Mouse (Mus musculus): Measurements from ENCODE around the gene Gm11733. TPM values are rescaled to one million over a fixed set of nuclear protein-coding genes. Genes with fewer than 3 reads are reported as not detected.
"Not testable (repeated sequence)": the region's sequence is repeated elsewhere in the genome, so short reads cannot be mapped to it uniquely, and the experiment has no call there.

Gene Gm11733
- polyA plus RNA-seq, 1 experiment from 2014 or later, result 0.11 TPM

GRCm38 (mm10) chr11:117459148-117459547 lies 25.0 kb upstream of the Gm11733 start:
- H3K4me3 ChIP-seq (ENCODE audit: low read depth, low read length), result no peak overlapping the region
- H3K9me3 ChIP-seq (replicated peaks; ENCODE audit: control insufficient read depth, low read length), result no peaks in the 10 kb centered on the region
- peaks cover 18% of the 10 kb centered on the region for H3K4me1 ChIP-seq (ENCODE audit: control insufficient read depth, insufficient read depth, low read length)
- H3K36me3 ChIP-seq (ENCODE audit: control insufficient read depth, insufficient read depth, low read length), result no peaks in the 10 kb centered on the region
- H3K4me2 ChIP-seq (ENCODE audit: low read length), result no peak overlapping the region
- WGBS, result 1% methylated on average over 8 of the region's 8 CpGs
- H3K9ac ChIP-seq (ENCODE audit: low read length), result no peak overlapping the region
- DNase-seq (ENCODE audit: low spot score) (no peak), ATAC-seq (no peak)
- H3K27me3 ChIP-seq (replicated peaks; ENCODE audit: control insufficient read depth, insufficient read depth, low read length), result peaks cover 8% of the 10 kb centered on the region; the same call in 1 of the 2 replicates
- no peak overlapping the region for H3K27ac ChIP-seq (ENCODE audit: low read depth, low read length)

- H3K36me3 ChIP-seq (ENCODE audit: control insufficient read depth, insufficient read depth, low read length), result no peaks in the 10 kb centered on the region
- peak; percentile 75 for ATAC-seq
- no peak overlapping the region for H3K4me3 ChIP-seq (ENCODE audit: low read depth, low read length)
- WGBS, result 19% methylated on average over 16 of the region's 16 CpGs
- peak overlapping the region; percentile 55 for H3K9ac ChIP-seq (ENCODE audit: low read length)
- DNase-seq (ENCODE audit: low spot score), result peak; percentile 72
- peak overlapping the region; percentile 10; the same call in 1 of the 2 replicates for H3K4me2 ChIP-seq (ENCODE audit: low read length)
- H3K27ac ChIP-seq (ENCODE audit: low read depth, low read length), result peak overlapping the region; percentile 87
- H3K4me1 ChIP-seq (ENCODE audit: control insufficient read depth, insufficient read depth, low read length), result peaks cover 32% of the 10 kb centered on the region
- H3K27me3 ChIP-seq (replicated peaks; ENCODE audit: control insufficient read depth, insufficient read depth, low read length), result peaks cover 8% of the 10 kb centered on the region; the same call in 1 of the 2 replicates
- H3K9me3 ChIP-seq (replicated peaks; ENCODE audit: control insufficient read depth, low read length), result no peaks in the 10 kb centered on the region
Observed at GRCm38 (mm10) chr11:117462202-117462864, 21.8 kb upstream of the Gm11733 start.

GRCm38 (mm10) chr11:117463416-117463815 lies 20.8 kb upstream of the Gm11733 start:
- not testable (repeated sequence) for H3K9ac ChIP-seq (ENCODE audit: low read length); H3K4me3 ChIP-seq (ENCODE audit: low read depth, low read length); H3K27me3 ChIP-seq (replicated peaks; ENCODE audit: control insufficient read depth, insufficient read depth, low read length); ATAC-seq; H3K36me3 ChIP-seq (ENCODE audit: control insufficient read depth, insufficient read depth, low read length); H3K9me3 ChIP-seq (replicated peaks; ENCODE audit: control insufficient read depth, low read length); DNase-seq (ENCODE audit: low spot score); H3K4me2 ChIP-seq (ENCODE audit: low read length)
- Histone ChIP-seq H3K27ac (ENCODE audit: low read depth, low read length) (0 out of 2 replicates have a peak overlapping the region, but pooled peaks have one; percentile 87), H3K4me1 (ENCODE audit: control insufficient read depth, insufficient read depth, low read length) (peaks cover 35% of the 10 kb centered on the region)
- WGBS, result 69% methylated on average over 4 of the region's 4 CpGs

- peaks cover 51% of the 10 kb centered on the region for H3K4me1 ChIP-seq (ENCODE audit: control insufficient read depth, insufficient read depth, low read length)
- H3K4me3 ChIP-seq (ENCODE audit: low read depth, low read length), result no peak overlapping the region
- WGBS, result 23% methylated on average over 5 of the region's 5 CpGs
- DNase-seq (ENCODE audit: low spot score) (no peak), ATAC-seq (no peak)
- no peak overlapping the region for H3K4me2 ChIP-seq (ENCODE audit: low read length)
- no peaks in the 10 kb centered on the region for H3K9me3 ChIP-seq (replicated peaks; ENCODE audit: control insufficient read depth, low read length)
- H3K27ac ChIP-seq (ENCODE audit: low read depth, low read length), result peak overlapping the region; percentile 33
- no peak overlapping the region for H3K9ac ChIP-seq (ENCODE audit: low read length)
- H3K27me3 ChIP-seq (replicated peaks; ENCODE audit: control insufficient read depth, insufficient read depth, low read length), result no peaks in the 10 kb centered on the region
- H3K36me3 ChIP-seq (ENCODE audit: control insufficient read depth, insufficient read depth, low read length), result no peaks in the 10 kb centered on the region
Observed at GRCm38 (mm10) chr11:117466292-117466691, 17.9 kb upstream of the Gm11733 start.

GRCm38 (mm10) chr11:117466911-117467310 lies 17.3 kb upstream of the Gm11733 start:
- DNase-seq (ENCODE audit: low spot score) (no peak), ATAC-seq (no peak)
- WGBS, result 42% methylated on average over 7 of the region's 7 CpGs
- Histone ChIP-seq H3K9me3 (replicated peaks; ENCODE audit: control insufficient read depth, low read length) (no peaks in the 10 kb centered on the region), H3K27me3 (replicated peaks; ENCODE audit: control insufficient read depth, insufficient read depth, low read length) (no peaks in the 10 kb centered on the region), H3K27ac (ENCODE audit: low read depth, low read length) (no peak overlapping the region; the same call in 1 of the 2 replicates), H3K36me3 (ENCODE audit: control insufficient read depth, insufficient read depth, low read length) (no peaks in the 10 kb centered on the region), H3K9ac (ENCODE audit: low read length) (no peak overlapping the region), H3K4me2 (ENCODE audit: low read length) (no peak overlapping the region), H3K4me3 (ENCODE audit: low read depth, low read length) (no peak overlapping the region), H3K4me1 (ENCODE audit: control insufficient read depth, insufficient read depth, low read length) (peaks cover 54% of the 10 kb centered on the region)

- Histone ChIP-seq H3K4me1 (ENCODE audit: control insufficient read depth, insufficient read depth, low read length) (peaks cover 48% of the 10 kb centered on the region), H3K9me3 (replicated peaks; ENCODE audit: control insufficient read depth, low read length) (no peaks in the 10 kb centered on the region), H3K27ac (ENCODE audit: low read depth, low read length) (peak overlapping the region; percentile 84), H3K4me3 (ENCODE audit: low read depth, low read length) (no peak overlapping the region), H3K9ac (ENCODE audit: low read length) (no peak overlapping the region), H3K27me3 (replicated peaks; ENCODE audit: control insufficient read depth, insufficient read depth, low read length) (no peaks in the 10 kb centered on the region), H3K36me3 (ENCODE audit: control insufficient read depth, insufficient read depth, low read length) (no peaks in the 10 kb centered on the region), H3K4me2 (ENCODE audit: low read length) (no peak overlapping the region)
- no peak for ATAC-seq
- peak; percentile 30 for DNase-seq (ENCODE audit: low spot score)
- WGBS, result 52% methylated on average over 6 of the region's 6 CpGs
Observed at GRCm38 (mm10) chr11:117468585-117469363, 15.4 kb upstream of the Gm11733 start.

GRCm38 (mm10) chr11:117469724-117470123 lies 14.4 kb upstream of the Gm11733 start:
- no peaks in the 10 kb centered on the region for H3K9me3 ChIP-seq (replicated peaks; ENCODE audit: control insufficient read depth, low read length)
- peaks cover 48% of the 10 kb centered on the region for H3K4me1 ChIP-seq (ENCODE audit: control insufficient read depth, insufficient read depth, low read length)
- H3K4me2 ChIP-seq (ENCODE audit: low read length), result no peak overlapping the region
- H3K27me3 ChIP-seq (replicated peaks; ENCODE audit: control insufficient read depth, insufficient read depth, low read length), result no peaks in the 10 kb centered on the region
- no peak overlapping the region for H3K4me3 ChIP-seq (ENCODE audit: low read depth, low read length)
- WGBS, result 45% methylated on average over 5 of the region's 5 CpGs
- H3K36me3 ChIP-seq (ENCODE audit: control insufficient read depth, insufficient read depth, low read length), result no peaks in the 10 kb centered on the region
- ATAC-seq (peak; percentile 79), DNase-seq (ENCODE audit: low spot score) (peak; percentile 87)
- no peak overlapping the region for H3K9ac ChIP-seq (ENCODE audit: low read length)
- H3K27ac ChIP-seq (ENCODE audit: low read depth, low read length), result peak overlapping the region; percentile 84

- Histone ChIP-seq H3K4me2 (ENCODE audit: low read length) (no peak overlapping the region), H3K27me3 (replicated peaks; ENCODE audit: control insufficient read depth, insufficient read depth, low read length) (no peaks in the 10 kb centered on the region), H3K9ac (ENCODE audit: low read length) (no peak overlapping the region), H3K4me1 (ENCODE audit: control insufficient read depth, insufficient read depth, low read length) (peaks cover 39% of the 10 kb centered on the region), H3K36me3 (ENCODE audit: control insufficient read depth, insufficient read depth, low read length) (no peaks in the 10 kb centered on the region), H3K27ac (ENCODE audit: low read depth, low read length) (0 out of 2 replicates have a peak overlapping the region, but pooled peaks have one; percentile 84), H3K9me3 (replicated peaks; ENCODE audit: control insufficient read depth, low read length) (no peaks in the 10 kb centered on the region), H3K4me3 (ENCODE audit: low read depth, low read length) (no peak overlapping the region)
- ATAC-seq, result no peak
- DNase-seq (ENCODE audit: low spot score), result no peak
- WGBS, result 91% methylated on average over 12 of the region's 12 CpGs
Observed at GRCm38 (mm10) chr11:117470586-117471195, 13.5 kb upstream of the Gm11733 start.

Measured in forebrain, embryonic 14.5 days (tissue).